Comparison of ENCODE assay signal across 21 mouse cellular contexts in genomic region chr6:115125358-115125720, GRCm38 (mm10). TPM values are rescaled to one million over a fixed set of nuclear protein-coding genes. Genes with fewer than 3 reads are reported as not detected.
DNase-seq lines count a peak whose midpoint lies in the region; ATAC-seq lines count a peak whose summit lies in the region.
"Had no signal": no experiment of that assay in that cellular context is flagged by ENCODE, and none has a peak within 500 bp of the region (broad histone marks: within the 10 kb centered on the region; RNA-seq: fewer than 3 reads in every experiment).

No protein-coding gene starts in this region.

- H3K36me3 ChIP-seq in forebrain, embryonic 12.5 days (replicated peaks): no peaks in the 10 kb centered on the region
- no peaks in the 10 kb centered on the region for H3K36me3 ChIP-seq in forebrain, embryonic 11.5 days (ENCODE audit: control insufficient read depth, insufficient read depth, low read length)
- no peaks in the 10 kb centered on the region for H3K36me3 ChIP-seq in neural tube, embryonic 13.5 days
- H3K36me3 ChIP-seq in midbrain, embryonic 12.5 days: no peaks in the 10 kb centered on the region
- H3K36me3 ChIP-seq: heart, embryonic 12.5 days; limb, embryonic 13.5 days; liver, embryonic 13.5 days; lung, embryonic 15.5 days; stomach, embryonic 15.5 days had no signal

- ATAC-seq in forebrain, embryonic 12.5 days (ENCODE audit: low FRiP score): no peak
- no peak for ATAC-seq in forebrain, embryonic 11.5 days (replicated peaks; ENCODE audit: low FRiP score)
- no peak for ATAC-seq in neural tube, embryonic 13.5 days (ENCODE audit: low read depth)
- ATAC-seq in midbrain, embryonic 12.5 days (ENCODE audit: low FRiP score, low read depth): no peak
- ATAC-seq: CD4-positive, CD25-positive, alpha-beta regulatory T cell, adult 4 months; inflammation-experienced regulatory T-cells, adult 6 months; Patski had no signal

- H3K27me3 ChIP-seq in forebrain, embryonic 12.5 days: no peaks in the 10 kb centered on the region
- H3K27me3 ChIP-seq in forebrain, embryonic 11.5 days (ENCODE audit: control insufficient read depth, insufficient read depth, low read length): no peaks in the 10 kb centered on the region
- no peaks in the 10 kb centered on the region for H3K27me3 ChIP-seq in neural tube, embryonic 13.5 days
- H3K27me3 ChIP-seq in midbrain, embryonic 12.5 days: no peaks in the 10 kb centered on the region
- H3K27me3 ChIP-seq: limb, embryonic 13.5 days; liver, embryonic 13.5 days; lung, embryonic 15.5 days; stomach, embryonic 15.5 days had no signal

- H3K4me1 ChIP-seq in forebrain, embryonic 12.5 days: peaks cover 47% of the 10 kb centered on the region
- H3K4me1 ChIP-seq in forebrain, embryonic 11.5 days (replicated peaks; ENCODE audit: control insufficient read depth, insufficient read depth, low read length): peaks cover 9% of the 10 kb centered on the region
- H3K4me1 ChIP-seq in neural tube, embryonic 13.5 days (replicated peaks): peaks cover 53% of the 10 kb centered on the region
- H3K4me1 ChIP-seq in midbrain, embryonic 12.5 days: peaks cover 42% of the 10 kb centered on the region
- H3K4me1 ChIP-seq: liver, embryonic 13.5 days; lung, embryonic 15.5 days; stomach, embryonic 15.5 days had no signal

- no peak for DNase-seq in forebrain, embryonic 11.5 days (ENCODE audit: low spot score)
- no peak for DNase-seq in neural tube, embryonic 10.5 days (ENCODE audit: extremely low spot score, low spot score)
- no peak for DNase-seq in right cerebral cortex, adult 18-20 months
- no peak for DNase-seq in right cerebral cortex, postnatal 14 days
- no peak for DNase-seq in frontal cortex, adult 2 months (ENCODE audit: extremely low spot score in 1 of 2, low spot score in 1 of 2)
- DNase-seq: embryo, embryonic 11 days; kidney, adult 8-10 months; kidney, postnatal 25 days; liver, embryonic 13.5 days; thymus, adult 18-20 months had no signal

- no peak overlapping the region for H3K9ac ChIP-seq in forebrain, embryonic 12.5 days
- no peak overlapping the region for H3K9ac ChIP-seq in forebrain, embryonic 11.5 days (ENCODE audit: low read length)
- H3K9ac ChIP-seq in neural tube, embryonic 13.5 days: no peak overlapping the region
- no peak overlapping the region for H3K9ac ChIP-seq in midbrain, embryonic 12.5 days (replicated peaks)
- H3K9ac ChIP-seq: heart, embryonic 12.5 days; limb, embryonic 13.5 days; liver, embryonic 13.5 days; lung, embryonic 15.5 days; stomach, embryonic 15.5 days had no signal

- 86% methylated on average over 1 of the region's 1 CpGs for WGBS in forebrain, embryonic 12.5 days
- WGBS in forebrain, embryonic 11.5 days: 76% methylated on average over 1 of the region's 1 CpGs
- 80% methylated on average over 1 of the region's 1 CpGs for WGBS in neural tube, embryonic 13.5 days
- 83% methylated on average over 1 of the region's 1 CpGs for WGBS in midbrain, embryonic 12.5 days

- H3K27ac ChIP-seq in forebrain, embryonic 12.5 days: peak overlapping the region; percentile 63; the same call in 1 of the 2 replicates
- H3K27ac ChIP-seq in forebrain, embryonic 11.5 days (ENCODE audit: low read depth, low read length): no peak overlapping the region
- peak overlapping the region; percentile 64; the same call in 1 of the 2 replicates for H3K27ac ChIP-seq in neural tube, embryonic 13.5 days (replicated peaks)
- H3K27ac ChIP-seq in midbrain, embryonic 12.5 days (replicated peaks): peak overlapping the region; percentile 58; the same call in 1 of the 2 replicates
- H3K27ac ChIP-seq: limb, embryonic 13.5 days; liver, embryonic 13.5 days; lung, embryonic 15.5 days; macrophage; stomach, embryonic 15.5 days had no signal

- H3K4me2 ChIP-seq in forebrain, embryonic 12.5 days: no peak overlapping the region
- H3K4me2 ChIP-seq in forebrain, embryonic 11.5 days (ENCODE audit: low read depth, low read length, severe bottlenecking): no peak overlapping the region
- no peak overlapping the region for H3K4me2 ChIP-seq in neural tube, embryonic 13.5 days
- no peak overlapping the region for H3K4me2 ChIP-seq in midbrain, embryonic 12.5 days (replicated peaks)
- H3K4me2 ChIP-seq: heart, embryonic 12.5 days; limb, embryonic 13.5 days; liver, embryonic 13.5 days; lung, embryonic 15.5 days; stomach, embryonic 15.5 days had no signal

- no peak overlapping the region for H3K4me3 ChIP-seq in forebrain, embryonic 12.5 days (replicated peaks)
- no peak overlapping the region for H3K4me3 ChIP-seq in forebrain, embryonic 11.5 days (ENCODE audit: low read depth, low read length)
- H3K4me3 ChIP-seq in neural tube, embryonic 13.5 days: no peak overlapping the region
- no peak overlapping the region for H3K4me3 ChIP-seq in midbrain, embryonic 12.5 days
- H3K4me3 ChIP-seq: heart, embryonic 12.5 days; limb, embryonic 13.5 days; liver, embryonic 13.5 days; lung, embryonic 15.5 days; stomach, embryonic 15.5 days had no signal

- H3K9me3 ChIP-seq in forebrain, embryonic 12.5 days: no peaks in the 10 kb centered on the region
- no peaks in the 10 kb centered on the region for H3K9me3 ChIP-seq in forebrain, embryonic 11.5 days (ENCODE audit: control insufficient read depth, low read length)
- H3K9me3 ChIP-seq in neural tube, embryonic 13.5 days: no peaks in the 10 kb centered on the region
- H3K9me3 ChIP-seq in midbrain, embryonic 12.5 days: no peaks in the 10 kb centered on the region
- H3K9me3 ChIP-seq: heart, embryonic 12.5 days; limb, embryonic 13.5 days; liver, embryonic 13.5 days; lung, embryonic 15.5 days; stomach, embryonic 15.5 days had no signal

RNA-seq across cellular contexts. Expression of gene Syn2, which starts 9.4 kb away (rescaled TPM):
- polyA plus RNA-seq in forebrain, embryonic 12.5 days (2016; fragmentation: Nextera tagmentation; extraction: Ambion mirVana): 6.8 and 8.0 TPM in 2 replicates
- polyA plus RNA-seq in forebrain, embryonic 11.5 days (2014; fragmentation: Nextera tagmentation; extraction: Ambion mirVana): 1.7 TPM in 2 replicates
- 33.7 and 33.8 TPM in 2 replicates for polyA plus RNA-seq in neural tube, embryonic 13.5 days (2015; fragmentation: Nextera tagmentation; extraction: Ambion mirVana)
- 6.6 and 7.4 TPM in 2 replicates for polyA plus RNA-seq in midbrain, embryonic 12.5 days (2016; fragmentation: Nextera tagmentation; extraction: Ambion mirVana)
- 385 and 411 TPM in 2 replicates for polyA plus RNA-seq in frontal cortex, adult 2 months (2012; rRNA removed)
- polyA plus RNA-seq: CD4-positive, CD25-positive, alpha-beta regulatory T cell, adult 4 months; inflammation-experienced regulatory T-cells, adult 6 months; macrophage had no signal

Comparison
In these comparisons a context has a peak if more than half of its experiments do, and no peak if none do; other contexts are left out.
1. RNA of gene Syn2, which starts 9.4 kb away (polyA plus RNA-seq): 385 to 411 TPM in frontal cortex, adult 2 months; 33.7 to 33.8 TPM in neural tube, embryonic 13.5 days, 6.8 to 8.0 TPM in forebrain, embryonic 12.5 days, 6.6 to 7.4 TPM in midbrain, embryonic 12.5 days and 1.7 TPM in forebrain, embryonic 11.5 days; every median in the first group is over 10 times any median in the second.